Mouse (Mus musculus) neural tube, embryonic 12.5 days (tissue): ENCODE measurements at regions not wholly inside any gene's neighbourhood (a gene's known extent, or its start where the extent isn't known, plus 50 kb on each side); places are given as distances from the start of the nearest gene placed in this dataset.

ENCODE experiments used
- ATAC-seq: fragments of 200-750 bp; cut with Nextera tagmentation; 2 replicates; pipeline ENCODE4 v1.8.0; 2017; ENCODE audit warnings: low read depth, mild to moderate bottlenecking, moderate TSS enrichment, moderate library complexity; ENCODE audit not compliant: low FRiP score
- H3K27ac ChIP-seq: fragments of 300-500 bp; sonication (generic); 2 replicates; pipeline ENCODE4 v1.5.1; 2016
- H3K27me3 ChIP-seq: fragments of 300-500 bp; sonication (generic); replicated peaks from 2 replicates; pipeline ENCODE4 v1.6.1; 2016; ENCODE audit warnings: mild to moderate bottlenecking
- H3K36me3 ChIP-seq: fragments of 300-500 bp; sonication (generic); 2 replicates; pipeline ENCODE4 v1.6.1; 2016; ENCODE audit warnings: mild to moderate bottlenecking
- H3K4me1 ChIP-seq: fragments of 300-500 bp; sonication (generic); 2 replicates; pipeline ENCODE4 v1.6.1; 2016
- H3K4me2 ChIP-seq: fragments of 300-500 bp; sonication (generic); replicated peaks from 2 replicates; pipeline ENCODE4 v1.6.1; 2016; ENCODE audit warnings: mild to moderate bottlenecking
- H3K4me3 ChIP-seq: fragments of 300-500 bp; sonication (generic); 2 replicates; pipeline ENCODE4 v1.5.1; 2016
- H3K9ac ChIP-seq: fragments of 300-500 bp; sonication (generic); 2 replicates; pipeline ENCODE4 v1.6.1; 2016; ENCODE audit warnings: mild to moderate bottlenecking
- H3K9me3 ChIP-seq: fragments of 300-500 bp; sonication (generic); 2 replicates; pipeline ENCODE4 v1.6.1; 2016; ENCODE audit warnings: mild to moderate bottlenecking
- WGBS: fragments of 180-500 bp; shearing (Covaris S2); methylation state at CpG from one replicate; pipeline ENCODE4 v1.1.7; 2016; 5-methylcytosine and 5-hydroxymethylcytosine counted together

GRCm38 (mm10) chr8:8871938-8872337 is 181.6 kb upstream of the Arglu1 start:
- Histone ChIP-seq H3K36me3 (no peaks in the 10 kb centered on the region), H3K4me3 (no peak overlapping the region), H3K4me2 (no peak overlapping the region), H3K4me1 (peaks cover 16% of the 10 kb centered on the region; the same call in 1 of the 2 replicates), H3K9ac (no peak overlapping the region), H3K27ac (no peak overlapping the region), H3K9me3 (no peaks in the 10 kb centered on the region), H3K27me3 (peaks cover 8% of the 10 kb centered on the region; the same call in 1 of the 2 replicates)
- no peak for ATAC-seq
- WGBS = 35% methylated on average over 3 of the region's 3 CpGs

- ATAC-seq = no peak; the same call in 1 of the 2 replicates
- Histone ChIP-seq H3K27me3 (peaks cover 8% of the 10 kb centered on the region; the same call in 1 of the 2 replicates), H3K36me3 (no peaks in the 10 kb centered on the region), H3K4me2 (no peak overlapping the region), H3K9ac (no peak overlapping the region), H3K4me3 (no peak overlapping the region), H3K9me3 (no peaks in the 10 kb centered on the region), H3K4me1 (peaks cover 15% of the 10 kb centered on the region; the same call in 1 of the 2 replicates), H3K27ac (no peak overlapping the region)
- 28% methylated on average over 8 of the region's 8 CpGs for WGBS
These were observed 180.7 kb upstream of the Arglu1 start for GRCm38 (mm10) chr8:8871039-8871438.

GRCm38 (mm10) chr8:8870487-8870886 is 180.2 kb upstream of the Arglu1 start:
- Histone ChIP-seq H3K9ac (no peak overlapping the region), H3K27me3 (peaks cover 8% of the 10 kb centered on the region; the same call in 1 of the 2 replicates), H3K4me2 (no peak overlapping the region), H3K9me3 (no peaks in the 10 kb centered on the region), H3K27ac (no peak overlapping the region), H3K4me3 (no peak overlapping the region), H3K36me3 (no peaks in the 10 kb centered on the region), H3K4me1 (peaks cover 15% of the 10 kb centered on the region; the same call in 1 of the 2 replicates)
- ATAC-seq = peak; percentile 87
- 2% methylated on average over 4 of the region's 4 CpGs for WGBS

GRCm38 (mm10) chr8:8869338-8869737 is 179.0 kb upstream of the Arglu1 start:
- no peak overlapping the region for H3K4me2 ChIP-seq
- H3K4me3 ChIP-seq = no peak overlapping the region
- H3K9me3 ChIP-seq = no peaks in the 10 kb centered on the region
- H3K27ac ChIP-seq = no peak overlapping the region
- peaks cover 15% of the 10 kb centered on the region; the same call in 1 of the 2 replicates for H3K4me1 ChIP-seq
- H3K9ac ChIP-seq = no peak overlapping the region
- H3K27me3 ChIP-seq = peaks cover 8% of the 10 kb centered on the region; the same call in 1 of the 2 replicates
- ATAC-seq = no peak
- 50% methylated on average over 6 of the region's 6 CpGs for WGBS
- H3K36me3 ChIP-seq = no peaks in the 10 kb centered on the region

- Histone ChIP-seq H3K4me1 (peaks cover 15% of the 10 kb centered on the region; the same call in 1 of the 2 replicates), H3K9ac (no peak overlapping the region), H3K4me3 (no peak overlapping the region), H3K27me3 (peaks cover 6% of the 10 kb centered on the region; the same call in 1 of the 2 replicates), H3K27ac (no peak overlapping the region), H3K4me2 (no peak overlapping the region), H3K9me3 (no peaks in the 10 kb centered on the region), H3K36me3 (no peaks in the 10 kb centered on the region)
- no peak for ATAC-seq
- WGBS = 74% methylated on average over 8 of the region's 8 CpGs
These were observed 177.6 kb upstream of the Arglu1 start for GRCm38 (mm10) chr8:8867924-8868323.

GRCm38 (mm10) chr8:8867126-8867777 is 176.9 kb upstream of the Arglu1 start:
- 58% methylated on average over 9 of the region's 9 CpGs for WGBS
- Histone ChIP-seq H3K9me3 (no peaks in the 10 kb centered on the region), H3K4me2 (no peak overlapping the region), H3K36me3 (no peaks in the 10 kb centered on the region), H3K4me3 (no peak overlapping the region), H3K27me3 (no peaks in the 10 kb centered on the region), H3K4me1 (peaks cover 15% of the 10 kb centered on the region; the same call in 1 of the 2 replicates), H3K27ac (no peak overlapping the region), H3K9ac (no peak overlapping the region)
- no peak for ATAC-seq

- Histone ChIP-seq H3K4me1 (0 out of 2 replicates have a peak, but pooled peaks cover 3% of the 10 kb centered on the region), H3K27ac (no peak overlapping the region), H3K36me3 (no peaks in the 10 kb centered on the region), H3K4me2 (no peak overlapping the region), H3K9me3 (no peaks in the 10 kb centered on the region), H3K27me3 (no peaks in the 10 kb centered on the region), H3K4me3 (no peak overlapping the region), H3K9ac (no peak overlapping the region)
- ATAC-seq = no peak
- WGBS = 81% methylated on average over 6 of the region's 6 CpGs
These were observed 172.4 kb upstream of the Arglu1 start for GRCm38 (mm10) chr8:8862767-8863166.

GRCm38 (mm10) chr8:8861331-8861940 is 171.1 kb upstream of the Arglu1 start:
- Histone ChIP-seq H3K4me2 (no peak overlapping the region), H3K4me1 (0 out of 2 replicates have a peak, but pooled peaks cover 3% of the 10 kb centered on the region), H3K27ac (no peak overlapping the region), H3K9me3 (no peaks in the 10 kb centered on the region), H3K9ac (no peak overlapping the region), H3K4me3 (no peak overlapping the region), H3K36me3 (no peaks in the 10 kb centered on the region), H3K27me3 (no peaks in the 10 kb centered on the region)
- no peak for ATAC-seq
- WGBS = 46% methylated on average over 9 of the region's 9 CpGs

- H3K4me2 ChIP-seq = no peak overlapping the region
- no peaks in the 10 kb centered on the region for H3K27me3 ChIP-seq
- no peak for ATAC-seq
- 0 out of 2 replicates have a peak, but pooled peaks cover 5% of the 10 kb centered on the region for H3K4me1 ChIP-seq
- H3K9ac ChIP-seq = no peak overlapping the region
- no peak overlapping the region for H3K4me3 ChIP-seq
- no peaks in the 10 kb centered on the region for H3K36me3 ChIP-seq
- no peak overlapping the region for H3K27ac ChIP-seq
- no peaks in the 10 kb centered on the region for H3K9me3 ChIP-seq
- WGBS = 59% methylated on average over 3 of the region's 3 CpGs
These were observed 168.3 kb upstream of the Arglu1 start for GRCm38 (mm10) chr8:8858636-8859035.

- no peaks in the 10 kb centered on the region for H3K27me3 ChIP-seq
- no peak overlapping the region for H3K4me3 ChIP-seq
- no peaks in the 10 kb centered on the region for H3K9me3 ChIP-seq
- no peak overlapping the region for H3K27ac ChIP-seq
- no peak for ATAC-seq
- no peaks in the 10 kb centered on the region for H3K36me3 ChIP-seq
- no peak overlapping the region for H3K9ac ChIP-seq
- 17% methylated on average over 7 of the region's 7 CpGs for WGBS
- no peak overlapping the region for H3K4me2 ChIP-seq
- peaks cover 21% of the 10 kb centered on the region; the same call in 1 of the 2 replicates for H3K4me1 ChIP-seq
These were observed 162.5 kb upstream of the Arglu1 start for GRCm38 (mm10) chr8:8852656-8853366.

- WGBS = 77% methylated on average over 4 of the region's 4 CpGs
- H3K36me3 ChIP-seq = no peaks in the 10 kb centered on the region
- H3K27ac ChIP-seq = no peak overlapping the region
- no peak for ATAC-seq
- peaks cover 21% of the 10 kb centered on the region; the same call in 1 of the 2 replicates for H3K4me1 ChIP-seq
- H3K4me2 ChIP-seq = no peak overlapping the region
- H3K4me3 ChIP-seq = no peak overlapping the region
- H3K27me3 ChIP-seq = no peaks in the 10 kb centered on the region
- no peaks in the 10 kb centered on the region for H3K9me3 ChIP-seq
- no peak overlapping the region for H3K9ac ChIP-seq
These were observed 160.9 kb upstream of the Arglu1 start for GRCm38 (mm10) chr8:8851271-8851670.

- H3K9ac ChIP-seq = no peak overlapping the region
- no peak overlapping the region for H3K4me2 ChIP-seq
- no peak overlapping the region for H3K27ac ChIP-seq
- no peak overlapping the region for H3K4me3 ChIP-seq
- H3K4me1 ChIP-seq = peaks cover 21% of the 10 kb centered on the region; the same call in 1 of the 2 replicates
- 38% methylated on average over 8 of the region's 8 CpGs for WGBS
- H3K27me3 ChIP-seq = no peaks in the 10 kb centered on the region
- H3K9me3 ChIP-seq = no peaks in the 10 kb centered on the region
- no peak for ATAC-seq
- H3K36me3 ChIP-seq = no peaks in the 10 kb centered on the region
These were observed 160.4 kb upstream of the Arglu1 start for GRCm38 (mm10) chr8:8850766-8851165.
